Mouse (Mus musculus) thymus, adult 2 months (tissue): Measurements from ENCODE around the gene Krt17.

Experiments used
- CTCF ChIP-seq: fragments of 200-500 bp; IDR thresholded peaks from 2 replicates; pipeline ENCODE4 v1.5.1; 2012; ENCODE audit warnings: mild to moderate bottlenecking, control low read depth, low read length, moderate library complexity, borderline replicate concordance; ENCODE audit not compliant: control insufficient read depth, poor library complexity, insufficient read depth; ENCODE audit errors: extremely low read depth
- POLR2A ChIP-seq: fragments of 200-500 bp; IDR thresholded peaks from 2 replicates; pipeline ENCODE4 v1.6.1; 2012; ENCODE audit warnings: mild to moderate bottlenecking, low read length, control low read depth, moderate library complexity; ENCODE audit not compliant: control insufficient read depth, poor library complexity, insufficient read depth; ENCODE audit errors: extremely low read depth

GRCm38 (mm10) chr11:100292884-100293283, 32.1 kb upstream of the Krt17 start:
- TF ChIP-seq CTCF (no peak), POLR2A (no peak)
